Mouse (Mus musculus) megakaryocyte, embryonic 14.5 days (primary cell): ENCODE measurements around the gene Nrxn1. TPM values are rescaled to one million over a fixed set of nuclear protein-coding genes. Genes with fewer than 3 reads are reported as not detected.

ENCODE experiments used
- H3K27me3 ChIP-seq: replicated peaks from 2 replicates; pipeline ENCODE3; 2012; ENCODE audit warnings: inconsistent platforms
- H3K36me3 ChIP-seq: replicated peaks from 2 replicates; pipeline ENCODE3; 2012; ENCODE audit warnings: low read length, inconsistent platforms, mixed read lengths
- H3K4me1 ChIP-seq: 2 replicates; pipeline ENCODE4 v1.6.1; 2012; ENCODE audit warnings: inconsistent platforms
- H3K4me3 ChIP-seq: replicated peaks from 2 replicates; pipeline ENCODE3; 2012; ENCODE audit warnings: moderate library complexity, mild to moderate bottlenecking, inconsistent platforms
- H3K9me3 ChIP-seq: 2 replicates; pipeline ENCODE4 v1.6.1; 2012; ENCODE audit warnings: inconsistent platforms
- FLI1 ChIP-seq: IDR thresholded peaks from 2 replicates; pipeline ENCODE4 v1.6.1; 2012; ENCODE audit warnings: low read length, inconsistent platforms, mixed read lengths
- GATA1 ChIP-seq: IDR thresholded peaks from 3 replicates; pipeline ENCODE4 v1.6.1; 2012; ENCODE audit warnings: mixed read lengths, low read length, inconsistent platforms, borderline replicate concordance
- polyA plus RNA-seq: library from polyadenylated mRNA; stranded (reverse); fragments of >175 nt; gene quantifications from 2 replicates; pipeline ENCODE4 v1.2.3, GENCODE M21; 2012; ENCODE audit warnings: low replicate concordance; ENCODE audit not compliant: insufficient read depth

Nrxn1 gene
- polyA plus RNA-seq, 1 experiment, result not detected

DNA sequence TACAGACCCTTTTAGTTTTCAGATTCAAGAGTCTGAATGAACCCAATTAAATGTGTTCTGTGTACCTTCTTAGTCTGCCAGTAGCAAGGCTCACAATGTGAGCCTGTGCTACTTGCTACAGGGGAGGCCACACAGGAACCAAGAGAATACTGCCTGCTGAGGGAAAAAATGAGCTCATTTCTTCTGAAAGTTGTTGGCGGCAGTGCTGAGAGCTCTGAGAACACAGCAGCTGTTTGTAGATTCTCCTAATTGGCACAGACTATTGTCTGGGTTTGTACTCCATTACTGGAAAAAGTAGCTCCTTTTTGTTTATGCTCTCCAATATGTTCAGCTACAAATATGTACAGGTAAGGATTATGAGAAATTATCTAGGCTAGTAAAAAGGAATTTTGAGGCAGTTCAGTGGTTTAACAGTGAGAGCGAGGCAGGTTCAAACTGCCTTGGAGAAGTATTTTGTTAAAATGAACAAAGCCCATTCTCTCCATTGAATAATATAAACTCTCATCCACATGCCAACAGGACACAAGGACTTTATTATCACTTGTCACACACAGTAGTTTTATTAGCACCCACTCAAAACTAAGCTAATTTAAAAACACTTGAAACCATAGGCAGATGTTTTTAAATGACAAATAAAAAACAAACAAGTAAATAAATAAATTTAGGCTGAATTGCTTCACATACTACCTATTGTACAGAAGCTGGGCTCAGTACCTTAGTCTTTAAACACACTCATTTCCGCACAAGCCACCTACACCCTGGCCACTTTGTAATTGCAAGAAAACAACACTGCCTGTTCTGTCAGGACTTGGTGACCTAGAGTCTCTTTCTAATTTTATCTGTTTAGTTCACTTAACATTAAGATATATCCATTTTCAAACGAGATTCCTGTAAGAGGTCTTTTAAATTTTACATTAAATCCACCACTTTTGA is 200.3 kb downstream of the Nrxn1 start:
- Histone ChIP-seq H3K27me3 (no peaks in the 10 kb centered on the region), H3K9me3 (no peaks in the 10 kb centered on the region), H3K36me3 (no peaks in the 10 kb centered on the region), H3K4me1 (no peaks in the 10 kb centered on the region), H3K4me3 (no peak overlapping the region)
- no peak for TF ChIP-seq FLI1

GRCm38 (mm10) chr17:90891711-90892110 is 201.2 kb downstream of the Nrxn1 start:
- Histone ChIP-seq H3K4me3 (no peak overlapping the region), H3K27me3 (no peaks in the 10 kb centered on the region), H3K9me3 (peaks cover 3% of the 10 kb centered on the region), H3K36me3 (no peaks in the 10 kb centered on the region), H3K4me1 (no peaks in the 10 kb centered on the region)
- TF ChIP-seq GATA1 (no peak), FLI1 (no peak)

GRCm38 (mm10) chr17:90857225-90857624 is 235.6 kb downstream of the Nrxn1 start:
- no peaks in the 10 kb centered on the region for H3K36me3 ChIP-seq
- no peak overlapping the region for H3K4me3 ChIP-seq
- TF ChIP-seq FLI1 (no peak), GATA1 (no peak)
- peaks cover 6% of the 10 kb centered on the region; the same call in 1 of the 2 replicates for H3K9me3 ChIP-seq
- no peaks in the 10 kb centered on the region for H3K27me3 ChIP-seq
- H3K4me1 ChIP-seq, result no peaks in the 10 kb centered on the region

GRCm38 (mm10) chr17:90843876-90844275 is 249.0 kb downstream of the Nrxn1 start:
- H3K27me3 ChIP-seq, result no peaks in the 10 kb centered on the region
- TF ChIP-seq FLI1 (no peak), GATA1 (no peak)
- no peaks in the 10 kb centered on the region for H3K9me3 ChIP-seq
- no peak overlapping the region for H3K4me3 ChIP-seq
- H3K36me3 ChIP-seq, result no peaks in the 10 kb centered on the region
- H3K4me1 ChIP-seq, result no peaks in the 10 kb centered on the region

DNA sequence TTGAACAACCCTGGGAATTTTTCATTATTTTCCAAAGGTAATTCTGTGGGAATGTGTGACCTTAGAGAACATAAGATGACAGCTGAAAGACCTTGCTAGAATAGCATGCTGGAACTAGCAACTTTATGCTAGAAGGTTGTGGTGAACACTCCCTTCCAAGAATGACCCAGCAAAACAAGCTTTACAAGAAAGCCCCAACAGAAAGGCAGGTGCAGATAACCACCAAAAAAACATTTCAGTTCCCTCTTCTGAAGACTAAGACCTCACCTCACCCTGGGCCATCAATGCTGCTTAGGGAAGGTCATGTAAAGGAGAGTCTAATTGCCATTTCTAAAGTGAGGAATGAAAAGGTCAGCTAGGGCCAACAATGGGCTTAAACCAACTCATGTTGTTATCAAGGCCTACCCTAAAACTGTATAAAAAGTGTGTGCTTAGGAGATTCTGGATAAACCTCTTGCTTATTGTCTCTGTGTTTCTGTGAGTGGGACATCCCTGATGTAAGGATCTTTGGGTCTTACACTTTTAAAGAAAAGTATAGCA is 249.7 kb downstream of the Nrxn1 start:
- H3K4me1 ChIP-seq, result no peaks in the 10 kb centered on the region
- no peaks in the 10 kb centered on the region for H3K36me3 ChIP-seq
- H3K9me3 ChIP-seq, result no peaks in the 10 kb centered on the region
- no peak for TF ChIP-seq FLI1
- no peak for TF ChIP-seq GATA1
- H3K27me3 ChIP-seq, result no peaks in the 10 kb centered on the region
- no peak overlapping the region for H3K4me3 ChIP-seq

- H3K4me3 ChIP-seq, result no peak overlapping the region
- H3K27me3 ChIP-seq, result no peaks in the 10 kb centered on the region
- no peak for TF ChIP-seq FLI1
- no peak for TF ChIP-seq GATA1
- H3K4me1 ChIP-seq, result no peaks in the 10 kb centered on the region
- H3K9me3 ChIP-seq, result no peaks in the 10 kb centered on the region
- no peaks in the 10 kb centered on the region for H3K36me3 ChIP-seq
Measured at GRCm38 (mm10) chr17:90837022-90837414, 255.9 kb downstream of the Nrxn1 start.

DNA sequence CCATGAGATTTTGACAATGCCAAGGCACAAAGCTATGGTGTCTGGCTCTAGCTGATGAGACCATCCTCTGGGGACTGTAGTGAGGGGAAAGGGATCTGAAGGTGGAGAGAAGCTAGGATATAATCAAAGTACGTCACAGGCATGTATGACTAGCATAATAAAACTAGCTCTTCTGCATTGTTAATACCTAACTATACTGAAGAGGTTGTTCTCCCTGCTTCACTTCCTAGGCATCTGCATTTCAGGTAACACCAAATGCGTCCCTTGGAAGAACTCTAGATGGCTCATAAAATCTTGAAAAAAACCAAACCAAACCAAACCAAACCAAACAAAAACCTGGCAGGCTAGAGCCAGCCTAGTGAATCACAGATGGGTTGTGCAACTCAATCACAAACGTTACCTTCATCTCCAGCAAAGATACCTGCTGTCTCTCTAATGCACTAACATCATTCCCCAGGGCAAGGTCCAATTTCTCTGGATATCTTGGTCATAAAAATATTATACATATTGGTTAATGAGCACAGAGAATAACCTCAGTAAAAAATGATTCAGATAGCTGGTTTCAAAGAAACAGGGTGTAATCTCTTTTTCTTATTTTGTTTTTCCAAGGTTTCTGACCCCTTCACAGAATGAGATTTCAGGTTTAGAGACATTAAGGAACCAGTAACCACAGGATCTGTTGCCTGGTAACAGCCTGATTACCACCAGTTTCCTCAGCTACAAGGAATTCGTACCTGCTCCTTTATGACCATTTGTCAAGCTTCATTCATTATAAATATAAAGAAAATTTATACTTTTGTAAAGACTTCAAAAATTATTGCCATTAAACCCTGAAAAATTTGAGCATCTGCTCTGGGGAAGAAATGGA is 256.5 kb downstream of the Nrxn1 start:
- H3K4me3 ChIP-seq, result no peak overlapping the region
- H3K36me3 ChIP-seq, result no peaks in the 10 kb centered on the region
- no peak for TF ChIP-seq FLI1
- no peak for TF ChIP-seq GATA1
- H3K27me3 ChIP-seq, result no peaks in the 10 kb centered on the region
- H3K9me3 ChIP-seq, result no peaks in the 10 kb centered on the region
- no peaks in the 10 kb centered on the region for H3K4me1 ChIP-seq

DNA sequence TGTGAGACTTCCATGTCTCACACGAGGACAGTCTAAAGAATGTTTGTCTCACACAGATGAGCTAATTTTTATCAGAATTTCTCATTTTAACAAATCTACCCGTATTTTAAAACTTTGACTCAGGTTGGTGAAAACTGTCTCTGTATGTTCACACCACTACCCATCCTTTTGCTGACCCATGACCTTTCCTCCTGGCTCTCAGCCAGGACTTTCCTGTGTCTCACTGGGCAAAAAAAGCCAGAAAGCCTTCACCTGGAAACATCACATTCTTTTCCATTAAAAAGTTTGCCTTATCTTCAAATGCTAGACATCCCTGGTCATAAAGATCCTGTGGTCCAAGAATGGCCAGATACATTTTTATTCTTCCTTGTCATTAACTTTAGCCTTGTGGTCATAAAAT is 274.5 kb downstream of the Nrxn1 start:
- Histone ChIP-seq H3K4me1 (no peaks in the 10 kb centered on the region), H3K4me3 (no peak overlapping the region), H3K27me3 (no peaks in the 10 kb centered on the region), H3K36me3 (no peaks in the 10 kb centered on the region), H3K9me3 (no peaks in the 10 kb centered on the region)
- no peak for TF ChIP-seq GATA1
- TF ChIP-seq FLI1, result no peak

DNA sequence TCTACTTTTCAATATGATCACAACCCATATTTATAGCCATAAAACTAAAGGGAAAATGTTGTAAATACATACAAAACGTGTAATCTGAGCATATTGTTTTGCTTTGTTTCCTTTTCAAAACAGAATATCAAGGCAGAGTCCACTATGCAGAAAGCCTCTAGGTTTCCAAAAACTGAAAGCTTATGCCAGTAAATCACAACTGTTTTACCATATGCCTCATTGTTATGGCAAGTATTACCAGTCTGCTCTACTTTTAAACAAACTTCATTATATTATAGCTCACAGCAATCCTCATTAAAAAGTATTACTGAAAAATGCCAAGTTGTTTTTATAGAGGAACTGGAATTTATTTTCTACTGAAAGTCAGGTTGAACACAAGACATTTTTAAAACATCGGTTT is 275.0 kb downstream of the Nrxn1 start:
- no peaks in the 10 kb centered on the region for H3K9me3 ChIP-seq
- H3K36me3 ChIP-seq, result no peaks in the 10 kb centered on the region
- H3K4me3 ChIP-seq, result no peak overlapping the region
- H3K27me3 ChIP-seq, result no peaks in the 10 kb centered on the region
- no peaks in the 10 kb centered on the region for H3K4me1 ChIP-seq
- TF ChIP-seq GATA1 (no peak), FLI1 (no peak)

DNA sequence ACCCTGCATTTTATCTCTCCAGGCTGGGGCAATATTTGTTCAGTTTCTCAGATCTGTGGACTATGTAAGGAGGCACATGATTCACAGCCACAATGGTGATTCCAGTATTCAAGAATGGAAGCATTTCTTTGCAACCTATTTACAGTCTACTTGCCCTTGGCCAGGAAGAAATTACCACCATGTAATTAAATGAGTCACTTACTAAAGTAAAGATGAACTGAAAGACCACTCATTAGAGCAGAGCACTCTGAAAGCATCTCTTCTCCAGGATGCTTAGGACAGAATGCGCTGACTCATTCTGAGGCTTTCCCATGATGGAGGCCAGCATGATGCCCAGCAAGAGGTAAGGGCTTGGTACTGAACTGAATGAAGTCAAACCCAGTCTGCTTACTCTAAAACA is 277.6 kb downstream of the Nrxn1 start:
- H3K4me3 ChIP-seq, result no peak overlapping the region
- no peaks in the 10 kb centered on the region for H3K36me3 ChIP-seq
- no peaks in the 10 kb centered on the region for H3K27me3 ChIP-seq
- TF ChIP-seq GATA1, result no peak
- TF ChIP-seq FLI1, result no peak
- no peaks in the 10 kb centered on the region for H3K4me1 ChIP-seq
- no peaks in the 10 kb centered on the region for H3K9me3 ChIP-seq
